Mouse (Mus musculus): ENCODE measurements around the gene Iah1.

Iah1 gene

GRCm38 (mm10) chr12:21315923-21316868 lies at the start of gene Iah1:
TSS of gene Iah1 (plus strand) at chr12:21316389.
- peak; percentile 70 for DNase-seq (ENCODE audit: low spot score)

GRCm38 (mm10) chr12:21266784-21267098 lies 49.4 kb upstream of the Iah1 start:
- DNase-seq (ENCODE audit: low spot score), result no peak

GRCm38 (mm10) chr12:21268083-21268616 lies 48.0 kb upstream of the Iah1 start:
- no peak for DNase-seq (ENCODE audit: low spot score)

GRCm38 (mm10) chr12:21274446-21274845 lies 41.7 kb upstream of the Iah1 start:
- no peak for DNase-seq (ENCODE audit: low spot score)

GRCm38 (mm10) chr12:21277352-21277864 lies 38.8 kb upstream of the Iah1 start:
- DNase-seq (ENCODE audit: low spot score), result no peak

- DNase-seq (ENCODE audit: low spot score), result no peak
Observed at GRCm38 (mm10) chr12:21284761-21285441, 31.3 kb upstream of the Iah1 start, which contains the start of gene Cpsf3. TSS of gene Cpsf3 (plus strand) at chr12:21285391.

GRCm38 (mm10) chr12:21285508-21286242 lies 30.5 kb upstream of the Iah1 start:
- DNase-seq (ENCODE audit: low spot score), result no peak

GRCm38 (mm10) chr12:21286243-21286622 lies 30.0 kb upstream of the Iah1 start, which contains the start of gene Itgb1bp1:
TSS of gene Itgb1bp1 (minus strand) at chr12:21286284.
- peak; percentile 97 for DNase-seq (ENCODE audit: low spot score)

GRCm38 (mm10) chr12:21286712-21287650 lies 29.2 kb upstream of the Iah1 start:
- peak; percentile 33 for DNase-seq (ENCODE audit: low spot score)

GRCm38 (mm10) chr12:21288716-21289395 lies 27.3 kb upstream of the Iah1 start:
- DNase-seq (ENCODE audit: low spot score), result no peak

- DNase-seq (ENCODE audit: low spot score), result no peak
Observed at GRCm38 (mm10) chr12:21289651-21290050, 26.5 kb upstream of the Iah1 start.

- no peak for DNase-seq (ENCODE audit: low spot score)
Observed at GRCm38 (mm10) chr12:21298856-21299255, 17.3 kb upstream of the Iah1 start.

- DNase-seq (ENCODE audit: low spot score), result no peak
Observed at GRCm38 (mm10) chr12:21301324-21301723, 14.9 kb upstream of the Iah1 start.

- no peak for DNase-seq (ENCODE audit: low spot score)
Observed at GRCm38 (mm10) chr12:21301932-21302331, 14.3 kb upstream of the Iah1 start.

GRCm38 (mm10) chr12:21302361-21302783 lies 13.8 kb upstream of the Iah1 start:
- no peak for DNase-seq (ENCODE audit: low spot score)

GRCm38 (mm10) chr12:21305741-21306140 lies 10.4 kb upstream of the Iah1 start:
- no peak for DNase-seq (ENCODE audit: low spot score)

GRCm38 (mm10) chr12:21306721-21307120 lies 9.5 kb upstream of the Iah1 start:
- DNase-seq (ENCODE audit: low spot score), result no peak

- no peak for DNase-seq (ENCODE audit: low spot score)
Observed at GRCm38 (mm10) chr12:21312201-21312600, 4.0 kb upstream of the Iah1 start.

- DNase-seq (ENCODE audit: low spot score), result peak; percentile 29
Observed at GRCm38 (mm10) chr12:21316869-21317265, 678 bp downstream of the Iah1 start.

Measured in c-Kit-positive CD71-positive TER-119-positive erythroid progenitor cells, embryonic 14.5 days (primary cell).